Mouse (Mus musculus): ENCODE data around the gene Krt77.

GRCm38 (mm10) chr15:101829441-101829840 lies 40.1 kb downstream of the Krt77 start:
- TF ChIP-seq GATA1 (IDR thresholded peaks at IDR 0.05; ENCODE audit: low read length), result no peak
- no peak for TF ChIP-seq TAL1 (IDR thresholded peaks at IDR 0.05; ENCODE audit: low read length)
